Mouse (Mus musculus) brain, adult 2 months (tissue): ENCODE measurements around the gene St8sia1.

ENCODE experiments used
- DNase-seq: peaks from one replicate; pipeline ENCODE4 v3.0.0; 2011; ENCODE audit warnings: low read depth, low spot score

St8sia1 gene

GRCm38 (mm10) chr6:142865199-142865598 lies 99.1 kb downstream of the St8sia1 start:
- no peak for DNase-seq

DNA sequence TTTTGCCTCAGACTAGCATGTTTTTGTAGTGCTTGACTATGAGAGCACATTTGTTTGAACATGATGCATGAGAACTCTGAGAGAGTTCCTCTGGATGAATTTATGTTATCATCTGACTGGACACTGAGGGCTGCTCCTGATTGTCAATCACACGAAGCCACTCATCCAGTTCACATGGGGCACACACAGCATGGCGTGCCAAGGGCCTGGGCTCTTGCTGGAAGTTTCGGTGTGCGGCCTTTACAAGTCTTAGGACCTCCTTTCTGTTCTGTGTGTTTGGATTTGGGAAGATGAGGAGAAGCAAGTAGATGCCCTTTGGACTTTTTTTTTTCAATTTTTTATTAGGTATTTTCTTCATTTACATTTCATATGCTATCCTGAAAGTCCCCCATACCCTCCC lies 100.4 kb downstream of the St8sia1 start:
- no peak for DNase-seq

DNA sequence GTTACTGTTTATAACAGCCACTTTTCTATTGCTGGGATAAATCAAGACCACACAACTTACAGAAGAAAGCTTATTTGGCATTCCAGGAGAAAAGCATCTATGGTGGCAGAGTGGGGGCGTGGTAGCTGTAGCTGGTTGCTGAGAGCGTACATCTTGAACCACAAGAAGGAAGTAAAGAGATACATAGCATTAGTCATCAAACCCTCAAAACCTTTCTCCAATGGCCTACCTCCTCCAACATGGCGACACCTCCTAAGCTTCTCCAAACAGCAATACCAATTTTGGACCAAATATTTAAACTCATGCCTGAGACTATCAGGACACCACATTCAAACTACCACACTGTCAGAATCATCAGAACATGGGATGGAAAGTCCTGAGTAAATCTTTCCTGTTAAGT lies 102.0 kb downstream of the St8sia1 start:
- DNase-seq = no peak

- no peak for DNase-seq
Measured at GRCm38 (mm10) chr6:142860396-142860795, 103.9 kb downstream of the St8sia1 start.

- DNase-seq = no peak
Measured at GRCm38 (mm10) chr6:142859946-142860345, 104.3 kb downstream of the St8sia1 start.

GRCm38 (mm10) chr6:142858937-142859336 lies 105.3 kb downstream of the St8sia1 start:
- DNase-seq = no peak

GRCm38 (mm10) chr6:142856258-142856874 lies 107.9 kb downstream of the St8sia1 start:
- no peak for DNase-seq

DNA sequence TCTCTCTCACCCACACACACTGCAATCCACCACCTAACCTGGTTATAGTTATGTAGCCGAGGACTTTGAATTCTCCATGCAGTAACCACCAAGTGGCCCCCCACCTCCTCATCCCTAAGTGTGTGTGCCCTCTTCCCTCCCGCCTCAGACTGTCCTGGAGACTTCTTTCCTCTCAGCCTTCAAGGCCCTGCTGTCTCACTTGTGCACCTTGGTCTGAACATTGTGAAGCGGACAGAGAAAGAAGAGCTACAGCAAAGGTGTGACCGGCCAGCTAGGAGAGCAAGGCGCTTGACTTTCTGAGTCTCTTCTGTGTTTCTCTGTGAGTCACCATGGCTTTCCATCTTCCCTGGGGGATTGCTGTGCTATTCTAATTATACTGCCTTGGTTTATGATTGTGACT lies 108.5 kb downstream of the St8sia1 start:
- DNase-seq = peak; percentile 16

- peak; percentile 60 for DNase-seq
Measured at GRCm38 (mm10) chr6:142852419-142853377, 111.6 kb downstream of the St8sia1 start.

DNA sequence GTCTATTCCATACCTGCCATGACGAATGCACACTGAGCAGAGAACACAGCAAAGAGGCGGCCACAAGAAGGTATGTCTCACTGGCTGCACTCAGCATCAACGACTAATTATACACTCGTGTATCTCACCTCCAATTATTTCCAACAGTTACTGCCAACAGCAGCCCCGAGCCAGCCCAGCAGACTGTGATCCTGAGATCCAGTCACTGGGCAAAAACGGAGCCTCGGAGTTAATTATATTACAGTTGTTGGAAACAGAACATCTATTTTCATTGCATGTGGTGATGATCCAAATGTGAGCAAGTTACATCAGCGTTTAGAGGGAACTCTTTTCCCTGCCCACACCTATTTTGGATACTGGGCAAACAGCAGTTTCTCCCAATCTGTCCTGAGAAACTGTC lies 113.8 kb downstream of the St8sia1 start:
- peak; percentile 59 for DNase-seq

DNA sequence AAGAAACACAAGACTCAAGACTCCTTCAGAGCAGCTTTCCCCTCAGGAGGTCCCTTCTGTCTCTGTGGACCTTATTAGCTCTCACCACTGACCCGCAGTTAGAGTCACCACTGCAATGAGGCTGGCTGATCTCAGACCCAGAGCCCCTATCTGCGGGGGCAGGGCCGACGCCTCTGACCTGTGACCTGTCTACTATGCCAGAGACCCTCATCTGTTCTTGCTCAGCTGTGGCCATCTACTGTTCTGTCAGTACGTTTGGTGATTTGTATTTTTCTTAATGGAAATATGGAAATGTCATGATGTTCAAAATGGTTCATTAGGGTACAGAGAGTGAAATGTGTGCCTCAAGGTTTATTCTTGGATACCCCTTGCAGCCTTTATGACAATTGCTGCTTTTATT lies 114.9 kb downstream of the St8sia1 start:
- no peak for DNase-seq

GRCm38 (mm10) chr6:142847914-142848674 lies 116.2 kb downstream of the St8sia1 start:
- peak; percentile 29 for DNase-seq

DNA sequence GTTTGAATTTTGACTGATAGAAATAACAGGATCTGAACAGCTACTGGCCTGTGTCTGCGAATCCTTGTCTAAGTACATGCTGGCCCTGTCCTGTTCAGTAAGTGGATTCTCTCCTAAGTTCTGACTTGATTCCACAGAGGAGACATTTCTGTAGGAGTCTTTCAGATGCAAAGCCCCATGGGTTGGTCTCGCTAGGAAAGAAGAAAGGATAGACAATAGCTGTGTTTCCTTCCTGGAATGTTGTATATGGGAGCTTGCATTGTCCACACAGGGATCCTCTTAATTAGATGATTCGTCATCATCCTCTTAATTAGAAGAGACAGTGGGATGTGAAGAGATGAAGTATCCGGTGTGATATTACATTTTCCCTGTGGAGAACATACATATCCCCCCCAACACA lies 117.4 kb downstream of the St8sia1 start:
- no peak for DNase-seq

DNA sequence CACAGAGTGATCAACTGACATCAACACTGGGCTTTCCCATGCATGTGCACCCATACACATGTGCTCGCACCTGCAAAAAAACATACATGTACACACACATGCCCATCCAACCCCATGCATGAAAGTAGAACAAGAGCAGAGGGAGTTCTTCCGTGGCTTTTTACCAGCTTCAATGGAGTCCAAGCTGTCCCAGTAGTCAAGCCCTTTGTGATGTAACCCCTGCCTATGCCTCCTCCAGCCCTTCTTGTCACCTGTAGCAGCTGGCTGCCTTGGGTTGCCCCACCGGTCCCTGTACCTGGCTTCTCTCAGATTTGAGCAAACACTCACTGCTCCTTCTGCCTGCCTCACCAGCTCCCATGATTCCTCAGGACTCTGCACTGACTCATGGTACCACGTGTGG lies 119.2 kb downstream of the St8sia1 start:
- no peak for DNase-seq

DNA sequence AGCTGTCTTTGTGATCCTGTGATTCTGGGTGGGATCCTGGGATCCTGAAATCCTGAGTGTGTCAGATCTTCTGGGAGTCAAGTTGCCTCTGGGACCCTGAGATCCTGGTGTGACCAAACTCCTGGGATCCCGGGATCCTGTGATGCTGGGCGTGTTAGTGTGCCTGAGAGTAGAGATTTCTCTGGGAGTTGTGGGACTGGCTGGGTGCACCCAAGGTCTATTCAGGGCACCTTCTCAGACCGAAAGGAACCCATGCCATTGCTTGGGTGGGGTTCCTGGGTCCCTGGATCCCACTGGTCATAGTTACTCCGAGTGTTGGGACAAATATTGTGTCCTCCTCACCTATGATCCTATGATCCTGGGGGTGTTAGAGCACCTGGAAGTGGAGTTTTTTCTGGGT lies 120.2 kb downstream of the St8sia1 start:
- no peak for DNase-seq

- DNase-seq = no peak
Measured at GRCm38 (mm10) chr6:142838501-142838900, 125.8 kb downstream of the St8sia1 start.

DNA sequence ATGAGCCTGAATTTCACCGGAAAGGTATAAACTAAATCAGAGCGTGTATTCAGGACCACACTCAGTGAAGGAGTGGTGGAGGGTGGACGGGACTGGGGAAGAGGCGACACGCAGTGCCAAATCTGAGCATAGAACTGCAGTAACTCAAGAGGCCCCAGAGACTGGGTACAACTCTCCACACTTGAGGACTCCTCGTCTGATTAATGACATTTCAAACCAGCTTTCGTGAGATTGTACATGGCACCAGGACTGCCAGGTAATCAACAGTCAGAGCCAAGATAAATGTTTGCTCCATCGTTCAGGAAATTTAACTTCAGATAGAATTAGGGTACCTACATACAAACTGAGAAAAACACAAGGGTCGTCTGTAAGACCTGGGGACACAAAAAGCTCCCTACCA lies 126.9 kb downstream of the St8sia1 start:
- no peak for DNase-seq

- DNase-seq = no peak
Measured at GRCm38 (mm10) chr6:142835726-142836125, 128.5 kb downstream of the St8sia1 start.

DNA sequence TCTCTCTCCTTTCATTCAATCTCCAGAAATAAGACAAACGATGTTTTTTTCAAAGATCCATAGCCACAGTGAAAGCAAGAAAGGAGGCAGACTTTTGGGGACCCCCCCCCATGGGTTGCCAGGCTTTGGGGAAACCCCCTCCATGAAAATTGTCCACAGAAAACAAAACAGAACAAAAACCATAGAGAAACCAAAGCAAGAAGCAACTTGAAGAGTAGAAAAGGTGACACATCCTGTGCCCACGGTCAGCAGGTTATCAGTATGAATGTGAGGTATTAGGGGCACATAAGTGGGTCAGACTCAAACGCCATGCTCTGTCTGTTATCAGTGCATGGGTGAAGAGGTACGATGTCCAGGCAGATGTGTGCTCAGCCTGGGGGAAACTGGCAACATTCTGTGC lies 129.3 kb downstream of the St8sia1 start:
- DNase-seq = no peak

DNA sequence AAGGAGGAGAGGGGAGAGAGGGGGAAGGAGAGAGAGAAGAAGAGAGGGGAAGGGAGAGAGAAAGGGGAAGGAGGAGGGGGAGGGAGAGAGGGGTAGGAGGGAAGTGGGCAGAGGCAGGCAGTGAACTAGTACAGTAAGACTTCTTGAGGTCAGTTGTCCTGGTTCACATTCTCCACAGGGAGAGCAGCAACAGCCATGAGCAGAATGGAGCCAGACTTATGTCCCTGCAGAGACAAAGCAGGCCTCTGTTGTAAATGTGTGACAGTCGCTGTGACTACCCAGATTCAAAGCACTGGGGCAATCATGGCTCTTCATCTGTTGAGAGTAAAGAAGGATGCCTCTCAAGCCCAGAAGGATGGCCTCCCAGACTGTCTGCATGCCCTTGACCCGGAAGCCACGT lies 132.5 kb downstream of the St8sia1 start:
- DNase-seq = no peak

GRCm38 (mm10) chr6:142831243-142831642 lies 133.0 kb downstream of the St8sia1 start:
- DNase-seq = no peak

DNA sequence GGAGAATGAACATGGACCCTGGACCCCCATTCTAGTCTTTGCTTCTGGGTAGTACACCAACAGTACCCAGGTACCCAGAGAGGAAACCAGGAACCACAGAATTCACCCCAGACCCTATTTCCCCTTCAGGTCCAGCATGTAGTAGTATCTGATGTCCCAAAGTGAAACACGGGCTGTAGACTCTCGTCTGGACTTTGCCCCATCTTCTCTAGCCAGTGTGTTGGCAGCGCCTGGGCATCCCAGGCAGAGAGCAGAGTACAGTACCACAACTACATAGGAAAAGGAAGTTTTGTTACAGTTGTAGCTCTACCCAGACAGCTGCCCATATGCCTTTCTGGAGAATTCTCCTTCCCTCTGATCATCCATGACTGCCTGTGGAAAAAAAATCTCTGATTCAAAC lies 134.0 kb downstream of the St8sia1 start:
- DNase-seq = no peak
